8 mouse cellular contexts compared by ENCODE assay signal in the genomic region with DNA sequence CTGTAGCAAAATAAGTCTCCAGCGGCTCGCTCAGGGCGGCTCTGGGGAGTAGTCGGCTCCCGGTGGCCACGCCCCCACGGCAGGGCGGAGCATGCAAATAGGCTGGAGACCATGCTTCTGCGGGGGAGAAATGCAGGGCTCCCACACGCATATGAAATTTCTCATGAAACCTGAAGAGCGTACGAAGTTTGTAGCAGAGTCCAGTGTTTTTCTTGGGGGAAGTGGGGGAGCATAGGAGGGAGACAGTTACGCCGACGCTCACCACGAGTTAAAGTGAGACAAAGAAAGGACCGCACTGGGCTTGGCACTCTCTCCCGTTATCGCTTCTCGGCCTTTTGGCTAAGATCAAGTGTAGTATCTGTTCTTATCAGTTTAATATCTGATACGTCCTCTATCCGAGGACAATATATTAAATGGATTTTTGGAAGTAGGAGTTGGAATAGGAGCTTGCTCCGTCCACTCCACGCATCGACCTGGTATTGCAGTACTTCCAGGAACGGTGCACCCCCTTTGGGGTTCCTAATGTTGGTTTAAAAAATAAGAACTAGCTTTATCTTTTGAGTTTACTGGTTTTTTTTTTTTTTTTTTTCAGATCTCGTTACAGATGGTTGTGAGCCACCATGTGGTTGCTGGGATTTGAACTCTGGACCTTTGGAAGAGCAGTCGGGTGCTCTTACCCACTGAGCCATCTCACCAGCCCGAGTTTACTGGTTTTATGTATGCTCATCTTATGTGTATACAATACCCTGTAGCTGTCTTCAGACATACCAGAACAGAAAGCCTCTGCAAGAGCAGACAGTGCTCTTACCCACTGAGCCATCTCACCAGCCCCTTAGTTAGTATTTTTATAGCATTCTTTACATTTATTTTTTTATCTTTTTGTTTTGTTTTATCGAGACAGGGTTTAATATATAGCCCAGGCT. TPM values are rescaled to one million over a fixed set of nuclear protein-coding genes. Genes with fewer than 3 reads are reported as not detected.
DNase-seq lines count a peak whose midpoint lies in the region; ATAC-seq lines count a peak whose summit lies in the region.
"Not testable (repeated sequence)": the region's sequence is repeated elsewhere in the genome, so short reads cannot be mapped to it uniquely, and the experiment has no call there.
"Had no signal": no experiment of that assay in that cellular context is flagged by ENCODE, and none has a peak within 500 bp of the region (broad histone marks: within the 10 kb centered on the region; RNA-seq: fewer than 3 reads in every experiment).

No protein-coding gene starts in this region.

- DNase-seq in adrenal gland, adult 8-10 months = peak; percentile 71
- DNase-seq in embryo, embryonic 11 days = peak; percentile 90
- peak; percentile 95 for DNase-seq in heart, adult 11 months
- DNase-seq in spleen, adult 12 weeks (ENCODE audit: low spot score) = peak; percentile 73

- H3K9ac ChIP-seq in intestine, embryonic 16.5 days (ENCODE audit: low read depth, low read length) = peak overlapping the region; percentile 54; the same call in 1 of the 2 replicates
- H3K9ac ChIP-seq in limb, embryonic 13.5 days = not testable (repeated sequence)
- peak overlapping the region; percentile 59 for H3K9ac ChIP-seq in midbrain, embryonic 13.5 days (replicated peaks)

- not testable (repeated sequence) for H3K27me3 ChIP-seq in intestine, embryonic 16.5 days (replicated peaks; ENCODE audit: control insufficient read depth, insufficient read depth, low read length); limb, embryonic 13.5 days; midbrain, embryonic 13.5 days

- peak overlapping the region; percentile 82 for H3K27ac ChIP-seq in intestine, embryonic 16.5 days (ENCODE audit: low read length)
- not testable (repeated sequence) for H3K27ac ChIP-seq in limb, embryonic 13.5 days
- peak overlapping the region; percentile 36 for H3K27ac ChIP-seq in midbrain, embryonic 13.5 days

- WGBS in intestine, embryonic 16.5 days = under 1% methylated on average over 30 of the region's 30 CpGs
- 1% methylated on average over 30 of the region's 30 CpGs for WGBS in limb, embryonic 13.5 days
- 2% methylated on average over 30 of the region's 30 CpGs for WGBS in midbrain, embryonic 13.5 days

- not testable (repeated sequence) for H3K36me3 ChIP-seq in intestine, embryonic 16.5 days (ENCODE audit: control insufficient read depth, insufficient read depth, low read length); limb, embryonic 13.5 days; midbrain, embryonic 13.5 days

- peak overlapping the region; percentile 36 for H3K4me3 ChIP-seq in intestine, embryonic 16.5 days (ENCODE audit: low read length)
- peak overlapping the region; percentile 25 for H3K4me3 ChIP-seq in limb, embryonic 13.5 days
- H3K4me3 ChIP-seq in midbrain, embryonic 13.5 days (replicated peaks) = peak overlapping the region; percentile 43

- not testable (repeated sequence) for H3K4me1 ChIP-seq in intestine, embryonic 16.5 days (ENCODE audit: control insufficient read depth, insufficient read depth, low read length); limb, embryonic 13.5 days; midbrain, embryonic 13.5 days (replicated peaks)

- peak overlapping the region; percentile 52 for H3K4me2 ChIP-seq in intestine, embryonic 16.5 days (ENCODE audit: low read depth, low read length)
- peak overlapping the region; percentile 56 for H3K4me2 ChIP-seq in limb, embryonic 13.5 days (replicated peaks)
- H3K4me2 ChIP-seq in midbrain, embryonic 13.5 days (replicated peaks) = peak overlapping the region; percentile 58

- H3K9me3 ChIP-seq in intestine, embryonic 16.5 days (ENCODE audit: control insufficient read depth, low read length); limb, embryonic 13.5 days; midbrain, embryonic 13.5 days: not testable (repeated sequence)

- peak; percentile 91 for ATAC-seq in intestine, embryonic 16.5 days
- not testable (repeated sequence) for ATAC-seq in limb, embryonic 13.5 days (ENCODE audit: low FRiP score, low read depth)
- ATAC-seq in midbrain, embryonic 13.5 days = peak; percentile 88

RNA-seq across cellular contexts. Expression of a gene that starts 5.7 kb away (rescaled TPM):
- total RNA-seq in adrenal gland, adult 8-10 months (2022) = not detected
- polyA plus RNA-seq in intestine, embryonic 16.5 days (2015; fragmentation: Nextera tagmentation; extraction: Ambion mirVana) = not detected in 2 replicates
- not detected in 2 replicates for polyA plus RNA-seq in limb, embryonic 13.5 days (2015; fragmentation: Nextera tagmentation; extraction: Ambion mirVana)
- polyA plus RNA-seq in midbrain, embryonic 13.5 days (2015; fragmentation: Nextera tagmentation; extraction: Ambion mirVana) = not detected in 2 replicates
- polyA plus RNA-seq: macrophage had no signal

RNA-seq across cellular contexts. Expression of a gene that starts 22.2 kb away (rescaled TPM):
- 10 to 100 TPM; 30.5 to 45.6 (median 33.6) TPM for total RNA-seq in adrenal gland, adult 8-10 months (2022)
- polyA plus RNA-seq in intestine, embryonic 16.5 days (2015; fragmentation: Nextera tagmentation; extraction: Ambion mirVana) = 36.3 and 41.7 TPM in 2 replicates
- polyA plus RNA-seq in limb, embryonic 13.5 days (2015; fragmentation: Nextera tagmentation; extraction: Ambion mirVana) = 42.6 and 47.4 TPM in 2 replicates
- polyA plus RNA-seq in midbrain, embryonic 13.5 days (2015; fragmentation: Nextera tagmentation; extraction: Ambion mirVana) = 21.7 and 24.8 TPM in 2 replicates

RNA-seq across cellular contexts. Expression of a gene that starts 22.8 kb away (rescaled TPM):
- 10 to 100 TPM; 12.6 to 23.8 (median 18.7) TPM for total RNA-seq in adrenal gland, adult 8-10 months (2022)
- 38.6 and 49.4 TPM in 2 replicates for polyA plus RNA-seq in intestine, embryonic 16.5 days (2015; fragmentation: Nextera tagmentation; extraction: Ambion mirVana)
- 3.2 and 3.6 TPM in 2 replicates for polyA plus RNA-seq in limb, embryonic 13.5 days (2015; fragmentation: Nextera tagmentation; extraction: Ambion mirVana)
- 2.1 and 2.7 TPM in 2 replicates for polyA plus RNA-seq in midbrain, embryonic 13.5 days (2015; fragmentation: Nextera tagmentation; extraction: Ambion mirVana)

RNA-seq across cellular contexts. Expression of a gene that starts 52.8 kb away (rescaled TPM):
- 100 to 1,000 TPM; 127 to 165 (median 149) TPM for total RNA-seq in adrenal gland, adult 8-10 months (2022)
- 56.2 and 65.5 TPM in 2 replicates for polyA plus RNA-seq in intestine, embryonic 16.5 days (2015; fragmentation: Nextera tagmentation; extraction: Ambion mirVana)
- polyA plus RNA-seq in limb, embryonic 13.5 days (2015; fragmentation: Nextera tagmentation; extraction: Ambion mirVana) = 70.9 and 78.1 TPM in 2 replicates
- 113 and 116 TPM in 2 replicates for polyA plus RNA-seq in midbrain, embryonic 13.5 days (2015; fragmentation: Nextera tagmentation; extraction: Ambion mirVana)

RNA-seq across cellular contexts. Expression of a gene that starts 53.0 kb away (rescaled TPM):
- 1 to 10 TPM; 1.0 to 3.0 (median 1.3) TPM for total RNA-seq in adrenal gland, adult 8-10 months (2022)
- polyA plus RNA-seq in intestine, embryonic 16.5 days (2015; fragmentation: Nextera tagmentation; extraction: Ambion mirVana) = 6.0 and 6.8 TPM in 2 replicates
- 12.1 and 13.6 TPM in 2 replicates for polyA plus RNA-seq in limb, embryonic 13.5 days (2015; fragmentation: Nextera tagmentation; extraction: Ambion mirVana)
- 4.7 and 5.3 TPM in 2 replicates for polyA plus RNA-seq in midbrain, embryonic 13.5 days (2015; fragmentation: Nextera tagmentation; extraction: Ambion mirVana)
